In genomic region chr11:43700291-43700690, GRCm38 (mm10) we compare ENCODE assay signal across 17 mouse cellular contexts.
"Had no signal": no experiment of that assay in that cellular context is flagged by ENCODE, and none has a peak within 500 bp of the region (broad histone marks: within the 10 kb centered on the region; RNA-seq: fewer than 3 reads in every experiment).

No protein-coding gene starts in this region.

- H3K4me1 ChIP-seq: limb, embryonic 12.5 days; neural tube, embryonic 15.5 days had no signal

- H3K4me3 ChIP-seq: layer of hippocampus, adult 2 months; limb, embryonic 12.5 days; liver, embryonic 13.5 days; midbrain, embryonic 10.5 days; myocyte; neural tube, embryonic 15.5 days had no signal

- H3K9ac ChIP-seq: limb, embryonic 12.5 days; liver, embryonic 13.5 days; neural tube, embryonic 15.5 days had no signal

- H3K9me3 ChIP-seq: limb, embryonic 12.5 days; liver, embryonic 13.5 days; midbrain, embryonic 10.5 days; neural tube, embryonic 15.5 days had no signal

- H3K27ac ChIP-seq: kidney, postnatal 0 days; layer of hippocampus, adult 2 months; limb, embryonic 12.5 days; liver, embryonic 13.5 days; midbrain, embryonic 10.5 days; neural tube, embryonic 15.5 days; stomach, postnatal 0 days had no signal

- ATAC-seq: lung, postnatal 0 days had no signal

- H3K4me2 ChIP-seq: limb, embryonic 12.5 days; liver, embryonic 13.5 days; neural tube, embryonic 15.5 days had no signal

- DNase-seq: kidney, adult 18-20 months; kidney, postnatal 4 days; liver, embryonic 13.5 days; lung, adult 2 months; lung, postnatal 36 days; midbrain, embryonic 14.5 days; right cerebral cortex, adult 18-20 months; right cerebral cortex, postnatal 25 days; thymus, postnatal 4 days had no signal

- H3K27me3 ChIP-seq: limb, embryonic 12.5 days; liver, embryonic 13.5 days; neural tube, embryonic 15.5 days had no signal
